Mouse (Mus musculus) thymus, adult 18-20 months (tissue): ENCODE data around the gene Gpr149.

ENCODE experiments used
- DNase-seq, 2 experiments: peaks; one replicate each; pipeline ENCODE4 v3.0.0; 2022; ENCODE audit warnings: mixed read lengths in 2 of 2

Gene Gpr149

GRCm38 (mm10) chr3:62604973-62605372, at the start of gene Gpr149:
TSS of gene Gpr149 (minus strand) at chr3:62605140.
- DNase-seq, result no peak

- no peak for DNase-seq
Measured at GRCm38 (mm10) chr3:62650551-62650950, 45.6 kb upstream of the Gpr149 start.

GRCm38 (mm10) chr3:62610861-62611260, 5.9 kb upstream of the Gpr149 start:
- DNase-seq, result no peak

GRCm38 (mm10) chr3:62605931-62606330, 991 bp upstream of the Gpr149 start:
- DNase-seq, result no peak

- no peak for DNase-seq
Measured at GRCm38 (mm10) chr3:62604047-62604391, 921 bp downstream of the Gpr149 start.

GRCm38 (mm10) chr3:62603231-62604046, 1.5 kb downstream of the Gpr149 start:
- DNase-seq, result no peak

- DNase-seq, result no peak
Measured at GRCm38 (mm10) chr3:62602466-62602865, 2.5 kb downstream of the Gpr149 start.

GRCm38 (mm10) chr3:62594842-62595241, 10.1 kb downstream of the Gpr149 start:
- no peak for DNase-seq

- DNase-seq, result no peak
Measured at GRCm38 (mm10) chr3:62585072-62585471, 19.9 kb downstream of the Gpr149 start.

- DNase-seq, result no peak
Measured at GRCm38 (mm10) chr3:62527593-62527992, 77.3 kb downstream of the Gpr149 start.

- no peak for DNase-seq
Measured at GRCm38 (mm10) chr3:62527160-62527559, 77.8 kb downstream of the Gpr149 start.

GRCm38 (mm10) chr3:62507206-62507647, 97.7 kb downstream of the Gpr149 start:
- no peak for DNase-seq

- peak; percentile 91 to 92 for DNase-seq
Measured at GRCm38 (mm10) chr3:62506488-62507205, 98.3 kb downstream of the Gpr149 start, which contains the start of gene Dhx36. TSS of gene Dhx36 (minus strand) at chr3:62507004.

GRCm38 (mm10) chr3:62505166-62505900, 99.6 kb downstream of the Gpr149 start:
- DNase-seq, result no peak

- no peak for DNase-seq
Measured at GRCm38 (mm10) chr3:62499327-62499726, 105.6 kb downstream of the Gpr149 start.

GRCm38 (mm10) chr3:62492568-62492967, 112.4 kb downstream of the Gpr149 start:
- no peak for DNase-seq

GRCm38 (mm10) chr3:62484340-62484739, 120.6 kb downstream of the Gpr149 start:
- no peak for DNase-seq
